Mouse (Mus musculus): Measurements from ENCODE around the gene Myh10.

- TF ChIP-seq CTCF (IDR thresholded peaks at IDR 0.05; ENCODE audit: extremely low read depth, insufficient read depth, insufficient read length, insufficient replicate concordance) (peak; percentile 14; the same call in 1 of the 2 replicates), POLR2A (IDR thresholded peaks at IDR 0.05; ENCODE audit: low read depth, low read length) (no peak)
Observed at GRCm38 (mm10) chr11:68750938-68751337, 59.6 kb downstream of the Myh10 start.

Measured in spleen, adult 2 months (tissue).